Comparison of ENCODE assay signal across 10 mouse cellular contexts in genomic region chr2:38924571-38924970, GRCm38 (mm10). TPM values are rescaled to one million over a fixed set of nuclear protein-coding genes. Genes with fewer than 3 reads are reported as not detected.
A peak's percentile ranks its signal among the peaks of the same experiment; 100 is the strongest.
DNase-seq lines count a peak whose midpoint lies in the region; ATAC-seq and TF ChIP-seq lines count a peak whose summit lies in the region.
"Had no signal": no experiment of that assay in that cellular context is flagged by ENCODE, and none has a peak within 500 bp of the region (broad histone marks: within the 10 kb centered on the region; RNA-seq: fewer than 3 reads in every experiment).

No protein-coding gene starts in this region.

- no peaks in the 10 kb centered on the region for H3K4me1 ChIP-seq in kidney, adult 2 months (ENCODE audit: control insufficient read depth, insufficient read depth, low read length)
- H3K4me1 ChIP-seq in embryonic facial prominence, embryonic 11.5 days (ENCODE audit: control insufficient read depth, insufficient read depth, low read length): no peaks in the 10 kb centered on the region
- peaks cover 9% of the 10 kb centered on the region; the same call in 1 of the 2 replicates for H3K4me1 ChIP-seq in intestine, embryonic 16.5 days (ENCODE audit: control insufficient read depth, insufficient read depth, low read length)
- H3K4me1 ChIP-seq in neural tube, embryonic 12.5 days: peaks cover 19% of the 10 kb centered on the region

- no peak for DNase-seq in kidney, adult 2 months
- DNase-seq in kidney, adult 8-10 months: no peak
- no peak for DNase-seq in embryonic facial prominence, embryonic 11.5 days (ENCODE audit: low spot score)
- no peak for DNase-seq in gastrocnemius, postnatal 14 days
- DNase-seq in right cerebral cortex, postnatal 36 days (ENCODE audit: low spot score in 2 of 2): no peak
- no peak for DNase-seq in cerebellum, adult 8-10 months
- DNase-seq: lung, postnatal 10 days; thymus, postnatal 4 days had no signal

- H3K36me3 ChIP-seq in kidney, adult 2 months (ENCODE audit: control insufficient read depth, insufficient read depth, low read length): no peaks in the 10 kb centered on the region
- no peaks in the 10 kb centered on the region for H3K36me3 ChIP-seq in embryonic facial prominence, embryonic 11.5 days (replicated peaks; ENCODE audit: control insufficient read depth, insufficient read depth, low read depth, low read length)
- H3K36me3 ChIP-seq in intestine, embryonic 16.5 days (ENCODE audit: control insufficient read depth, insufficient read depth, low read length): no peaks in the 10 kb centered on the region
- no peaks in the 10 kb centered on the region for H3K36me3 ChIP-seq in neural tube, embryonic 12.5 days

- no peak overlapping the region for H3K9ac ChIP-seq in embryonic facial prominence, embryonic 11.5 days (replicated peaks; ENCODE audit: low read length)
- no peak overlapping the region for H3K9ac ChIP-seq in intestine, embryonic 16.5 days (ENCODE audit: low read depth, low read length)
- peak overlapping the region; percentile 78; the same call in 1 of the 2 replicates for H3K9ac ChIP-seq in neural tube, embryonic 12.5 days

- peak overlapping the region; percentile 88 for H3K4me3 ChIP-seq in kidney, adult 2 months (ENCODE audit: insufficient read depth, low read depth, low read length)
- peak overlapping the region; percentile 90 for H3K4me3 ChIP-seq in embryonic facial prominence, embryonic 11.5 days (ENCODE audit: low read depth, low read length)
- H3K4me3 ChIP-seq in intestine, embryonic 16.5 days (ENCODE audit: low read length): peak overlapping the region; percentile 89
- H3K4me3 ChIP-seq in neural tube, embryonic 12.5 days: peak overlapping the region; percentile 86

- H3K27me3 ChIP-seq in kidney, adult 2 months (replicated peaks; ENCODE audit: control insufficient read depth, insufficient read depth, low read length): no peaks in the 10 kb centered on the region
- H3K27me3 ChIP-seq in embryonic facial prominence, embryonic 11.5 days (ENCODE audit: control insufficient read depth, insufficient read depth, low read length): no peaks in the 10 kb centered on the region
- no peaks in the 10 kb centered on the region for H3K27me3 ChIP-seq in intestine, embryonic 16.5 days (replicated peaks; ENCODE audit: control insufficient read depth, insufficient read depth, low read length)
- no peaks in the 10 kb centered on the region for H3K27me3 ChIP-seq in neural tube, embryonic 12.5 days (replicated peaks)

- no peaks in the 10 kb centered on the region for H3K9me3 ChIP-seq in embryonic facial prominence, embryonic 11.5 days (replicated peaks; ENCODE audit: control insufficient read depth, low read length)
- no peaks in the 10 kb centered on the region for H3K9me3 ChIP-seq in intestine, embryonic 16.5 days (ENCODE audit: control insufficient read depth, low read length)
- H3K9me3 ChIP-seq in neural tube, embryonic 12.5 days: no peaks in the 10 kb centered on the region

- peak overlapping the region; percentile 98 for H3K4me2 ChIP-seq in embryonic facial prominence, embryonic 11.5 days (ENCODE audit: low read depth, low read length)
- peak overlapping the region; percentile 91 for H3K4me2 ChIP-seq in intestine, embryonic 16.5 days (ENCODE audit: low read depth, low read length)
- H3K4me2 ChIP-seq in neural tube, embryonic 12.5 days (replicated peaks): peak overlapping the region; percentile 91

- intact Hi-C loops in gastrocnemius, postnatal 14 days (cut with DNase I; ENCODE audit: low total_unique reads): no loop called here

- TF ChIP-seq POLR2A in kidney, adult 2 months (IDR thresholded peaks at IDR 0.05; ENCODE audit: low read depth, low read length): no peak

- no peak for ATAC-seq in embryonic facial prominence, embryonic 11.5 days (replicated peaks; ENCODE audit: insufficient number of reproducible peaks, low FRiP score, low TSS enrichment, low read depth)
- ATAC-seq in intestine, embryonic 16.5 days: no peak
- ATAC-seq in neural tube, embryonic 12.5 days (ENCODE audit: low FRiP score, low read depth): no peak

- 51% methylated on average over 10 of the region's 10 CpGs for WGBS in kidney, adult 2 months
- WGBS in embryonic facial prominence, embryonic 11.5 days: 2% methylated on average over 10 of the region's 10 CpGs
- 12% methylated on average over 10 of the region's 10 CpGs for WGBS in intestine, embryonic 16.5 days
- 2% methylated on average over 10 of the region's 10 CpGs for WGBS in neural tube, embryonic 12.5 days

- TF ChIP-seq CTCF in kidney, adult 2 months (conservative IDR thresholded peaks at IDR 0.05; ENCODE audit: insufficient read depth, insufficient read length, low read depth, low read length): no peak

- no peak overlapping the region for H3K27ac ChIP-seq in kidney, adult 2 months (ENCODE audit: insufficient read depth, low read depth, low read length)
- H3K27ac ChIP-seq in embryonic facial prominence, embryonic 11.5 days (replicated peaks; ENCODE audit: low read depth, low read length): no peak overlapping the region
- H3K27ac ChIP-seq in intestine, embryonic 16.5 days (ENCODE audit: low read length): no peak overlapping the region
- H3K27ac ChIP-seq in neural tube, embryonic 12.5 days: no peak overlapping the region

RNA-seq across cellular contexts. Expression of gene Nr6a1, which starts 2.9 kb away (rescaled TPM):
- polyA plus RNA-seq in kidney, adult 2 months (2012; rRNA removed): 2.6 and 5.1 TPM in 2 replicates
- 2.2 and 2.5 TPM in 2 replicates for polyA plus RNA-seq in embryonic facial prominence, embryonic 11.5 days (2014; fragmentation: Nextera tagmentation; extraction: Ambion mirVana)
- polyA plus RNA-seq in intestine, embryonic 16.5 days (2015; fragmentation: Nextera tagmentation; extraction: Ambion mirVana): 1.4 and 1.7 TPM in 2 replicates
- 4.2 and 5.2 TPM in 2 replicates for polyA plus RNA-seq in neural tube, embryonic 12.5 days (2016; fragmentation: Nextera tagmentation; extraction: Ambion mirVana)
- 1 to 10 TPM; 1.5 to 2.1 TPM for total RNA-seq in gastrocnemius, postnatal 14 days (2021)

RNA-seq across cellular contexts. Expression of gene Olfml2a, which starts 7.2 kb away (rescaled TPM):
- polyA plus RNA-seq in kidney, adult 2 months (2012; rRNA removed): 0.98 and 1.2 TPM in 2 replicates
- polyA plus RNA-seq in embryonic facial prominence, embryonic 11.5 days (2014; fragmentation: Nextera tagmentation; extraction: Ambion mirVana): 2.3 and 2.5 TPM in 2 replicates
- polyA plus RNA-seq in intestine, embryonic 16.5 days (2015; fragmentation: Nextera tagmentation; extraction: Ambion mirVana): 1.8 and 2.1 TPM in 2 replicates
- 4.4 and 5.3 TPM in 2 replicates for polyA plus RNA-seq in neural tube, embryonic 12.5 days (2016; fragmentation: Nextera tagmentation; extraction: Ambion mirVana)
- 10 to 100 TPM; 13.7 to 18.8 TPM for total RNA-seq in gastrocnemius, postnatal 14 days (2021)
